Mouse (Mus musculus): ENCODE measurements around the gene Trabd2b.

The Trabd2b gene

GRCm38 (mm10) chr4:114399821-114400220 is 6.7 kb upstream of the Trabd2b start:
- no peak for DNase-seq (ENCODE audit: low read depth)

- no peak for DNase-seq (ENCODE audit: low read depth)
Observed at GRCm38 (mm10) chr4:114401993-114402731, 4.4 kb upstream of the Trabd2b start.

GRCm38 (mm10) chr4:114405682-114406354 is 706 bp upstream of the Trabd2b start:
- DNase-seq (ENCODE audit: low read depth) = peak; percentile 29

- no peak for DNase-seq (ENCODE audit: low read depth)
Observed at GRCm38 (mm10) chr4:114407516-114407915, 992 bp downstream of the Trabd2b start.

- DNase-seq (ENCODE audit: low read depth) = no peak
Observed at GRCm38 (mm10) chr4:114408298-114408697, 1.8 kb downstream of the Trabd2b start.

- no peak for DNase-seq (ENCODE audit: low read depth)
Observed at GRCm38 (mm10) chr4:114408890-114409480, 2.5 kb downstream of the Trabd2b start.

- no peak for DNase-seq (ENCODE audit: low read depth)
Observed at GRCm38 (mm10) chr4:114409511-114409910, 3.0 kb downstream of the Trabd2b start.

- DNase-seq (ENCODE audit: low read depth) = no peak
Observed at GRCm38 (mm10) chr4:114410026-114410425, 3.5 kb downstream of the Trabd2b start.

GRCm38 (mm10) chr4:114410443-114410842 is 3.9 kb downstream of the Trabd2b start:
- no peak for DNase-seq (ENCODE audit: low read depth)

GRCm38 (mm10) chr4:114410958-114411661 is 4.6 kb downstream of the Trabd2b start:
- DNase-seq (ENCODE audit: low read depth) = no peak

GRCm38 (mm10) chr4:114411846-114412390 is 5.4 kb downstream of the Trabd2b start:
- no peak for DNase-seq (ENCODE audit: low read depth)

GRCm38 (mm10) chr4:114415925-114416645 is 9.6 kb downstream of the Trabd2b start:
- DNase-seq (ENCODE audit: low read depth) = no peak

GRCm38 (mm10) chr4:114420154-114420553 is 13.6 kb downstream of the Trabd2b start:
- no peak for DNase-seq (ENCODE audit: low read depth)

GRCm38 (mm10) chr4:114423084-114423483 is 16.6 kb downstream of the Trabd2b start:
- DNase-seq (ENCODE audit: low read depth) = no peak

- no peak for DNase-seq (ENCODE audit: low read depth)
Observed at GRCm38 (mm10) chr4:114425808-114426207, 19.3 kb downstream of the Trabd2b start.

GRCm38 (mm10) chr4:114432742-114433141 is 26.2 kb downstream of the Trabd2b start:
- no peak for DNase-seq (ENCODE audit: low read depth)

- no peak for DNase-seq (ENCODE audit: low read depth)
Observed at GRCm38 (mm10) chr4:114433440-114433839, 26.9 kb downstream of the Trabd2b start.

- no peak for DNase-seq (ENCODE audit: low read depth)
Observed at GRCm38 (mm10) chr4:114434766-114435165, 28.2 kb downstream of the Trabd2b start.

GRCm38 (mm10) chr4:114435381-114435780 is 28.9 kb downstream of the Trabd2b start:
- no peak for DNase-seq (ENCODE audit: low read depth)

GRCm38 (mm10) chr4:114438764-114439163 is 32.2 kb downstream of the Trabd2b start:
- no peak for DNase-seq (ENCODE audit: low read depth)

GRCm38 (mm10) chr4:114442186-114442585 is 35.7 kb downstream of the Trabd2b start:
- DNase-seq (ENCODE audit: low read depth) = no peak

- no peak for DNase-seq (ENCODE audit: low read depth)
Observed at GRCm38 (mm10) chr4:114442661-114443060, 36.1 kb downstream of the Trabd2b start.
